Mouse (Mus musculus) stomach, embryonic 15.5 days (tissue): ENCODE data around the gene Fam204a. TPM values are rescaled to one million over a fixed set of nuclear protein-coding genes. Genes with fewer than 3 reads are reported as not detected.

Source experiments
- ATAC-seq: fragments of 200-750 bp; cut with Nextera tagmentation; 2 replicates; pipeline ENCODE4 v1.8.0; 2017; ENCODE audit warnings: low read depth, moderate number of reproducible peaks, moderate TSS enrichment; ENCODE audit not compliant: insufficient read depth, low FRiP score
- H3K27ac ChIP-seq: fragments of 300-500 bp; sonication (generic); 2 replicates; pipeline ENCODE4 v1.5.1; 2015; ENCODE audit warnings: mild to moderate bottlenecking, inconsistent platforms
- H3K27me3 ChIP-seq: fragments of 300-500 bp; sonication (generic); replicated peaks from 2 replicates; pipeline ENCODE4 v1.6.1; 2015; ENCODE audit warnings: inconsistent platforms
- H3K36me3 ChIP-seq: fragments of 300-500 bp; sonication (generic); 2 replicates; pipeline ENCODE4 v1.6.1; 2015; ENCODE audit warnings: inconsistent platforms
- H3K4me1 ChIP-seq: fragments of 300-500 bp; sonication (generic); 2 replicates; pipeline ENCODE4 v1.6.1; 2015; ENCODE audit warnings: inconsistent platforms
- H3K4me2 ChIP-seq: fragments of 300-500 bp; sonication (generic); 2 replicates; pipeline ENCODE4 v1.6.1; 2015; ENCODE audit warnings: mild to moderate bottlenecking, inconsistent platforms
- H3K4me3 ChIP-seq: fragments of 300-500 bp; sonication (generic); replicated peaks from 2 replicates; pipeline ENCODE4 v1.5.1; 2015; ENCODE audit warnings: inconsistent platforms
- H3K9ac ChIP-seq: fragments of 300-500 bp; sonication (generic); 2 replicates; pipeline ENCODE4 v1.6.1; 2015; ENCODE audit warnings: inconsistent platforms
- H3K9me3 ChIP-seq: fragments of 300-500 bp; sonication (generic); 2 replicates; pipeline ENCODE4 v1.6.1; 2016; ENCODE audit warnings: inconsistent platforms
- WGBS: fragments of 180-500 bp; shearing (Covaris S2); methylation state at CpG from one replicate; pipeline ENCODE4 v1.1.7; 2015; 5-methylcytosine and 5-hydroxymethylcytosine counted together
- polyA plus RNA-seq: library from polyadenylated mRNA; unstranded; fragments of >200 nt; fragmentation: Nextera tagmentation; extraction: Ambion mirVana; gene quantifications from 2 replicates; pipeline ENCODE4 v1.2.1, GENCODE M21; 2015

Gene Fam204a
- polyA plus RNA-seq, 1 experiment from 2014 or later, result 40.9 TPM

- Histone ChIP-seq H3K9me3 (no peaks in the 10 kb centered on the region), H3K27me3 (no peaks in the 10 kb centered on the region), H3K36me3 (no peaks in the 10 kb centered on the region), H3K4me2 (no peak overlapping the region), H3K4me3 (no peak overlapping the region), H3K9ac (no peak overlapping the region), H3K4me1 (no peaks in the 10 kb centered on the region), H3K27ac (no peak overlapping the region)
- ATAC-seq, result no peak
- 82% methylated on average over 5 of the region's 5 CpGs for WGBS
Observed at GRCm38 (mm10) chr19:60155266-60155665, 71.2 kb downstream of the Fam204a start.

GRCm38 (mm10) chr19:60153096-60153495 is 73.4 kb downstream of the Fam204a start:
- no peak overlapping the region for H3K4me3 ChIP-seq
- H3K9ac ChIP-seq, result no peak overlapping the region
- H3K4me1 ChIP-seq, result no peaks in the 10 kb centered on the region
- H3K9me3 ChIP-seq, result no peaks in the 10 kb centered on the region
- H3K27me3 ChIP-seq, result no peaks in the 10 kb centered on the region
- no peak overlapping the region for H3K27ac ChIP-seq
- ATAC-seq, result no peak
- WGBS, result 80% methylated on average over 1 of the region's 1 CpGs
- H3K4me2 ChIP-seq, result no peak overlapping the region
- no peaks in the 10 kb centered on the region for H3K36me3 ChIP-seq

DNA sequence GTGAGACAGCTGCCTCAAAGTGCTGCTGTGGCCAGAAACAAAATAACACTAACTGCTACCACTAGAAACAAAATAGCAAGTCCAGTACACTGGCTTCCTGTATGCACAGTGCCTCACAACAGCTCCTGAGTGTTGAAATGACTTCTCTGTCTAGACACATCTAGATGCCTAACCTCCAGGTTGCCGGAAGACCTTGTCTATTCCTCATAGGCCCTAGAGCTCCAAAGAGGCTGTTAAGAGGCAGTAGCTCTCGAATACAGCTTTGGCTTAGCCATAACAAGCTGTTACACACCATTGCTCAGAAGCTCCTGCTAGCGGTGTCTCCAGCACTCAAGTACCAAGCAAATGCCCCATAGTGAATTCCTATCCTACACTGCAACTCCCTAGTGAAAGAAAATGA is 76.4 kb downstream of the Fam204a start:
- 86% methylated on average over 3 of the region's 3 CpGs for WGBS
- H3K36me3 ChIP-seq, result no peaks in the 10 kb centered on the region
- H3K4me2 ChIP-seq, result no peak overlapping the region
- H3K9ac ChIP-seq, result no peak overlapping the region
- ATAC-seq, result no peak
- H3K4me3 ChIP-seq, result no peak overlapping the region
- H3K4me1 ChIP-seq, result no peaks in the 10 kb centered on the region
- no peak overlapping the region for H3K27ac ChIP-seq
- no peaks in the 10 kb centered on the region for H3K9me3 ChIP-seq
- H3K27me3 ChIP-seq, result 0 out of 2 replicates have a peak, but pooled peaks cover 8% of the 10 kb centered on the region

DNA sequence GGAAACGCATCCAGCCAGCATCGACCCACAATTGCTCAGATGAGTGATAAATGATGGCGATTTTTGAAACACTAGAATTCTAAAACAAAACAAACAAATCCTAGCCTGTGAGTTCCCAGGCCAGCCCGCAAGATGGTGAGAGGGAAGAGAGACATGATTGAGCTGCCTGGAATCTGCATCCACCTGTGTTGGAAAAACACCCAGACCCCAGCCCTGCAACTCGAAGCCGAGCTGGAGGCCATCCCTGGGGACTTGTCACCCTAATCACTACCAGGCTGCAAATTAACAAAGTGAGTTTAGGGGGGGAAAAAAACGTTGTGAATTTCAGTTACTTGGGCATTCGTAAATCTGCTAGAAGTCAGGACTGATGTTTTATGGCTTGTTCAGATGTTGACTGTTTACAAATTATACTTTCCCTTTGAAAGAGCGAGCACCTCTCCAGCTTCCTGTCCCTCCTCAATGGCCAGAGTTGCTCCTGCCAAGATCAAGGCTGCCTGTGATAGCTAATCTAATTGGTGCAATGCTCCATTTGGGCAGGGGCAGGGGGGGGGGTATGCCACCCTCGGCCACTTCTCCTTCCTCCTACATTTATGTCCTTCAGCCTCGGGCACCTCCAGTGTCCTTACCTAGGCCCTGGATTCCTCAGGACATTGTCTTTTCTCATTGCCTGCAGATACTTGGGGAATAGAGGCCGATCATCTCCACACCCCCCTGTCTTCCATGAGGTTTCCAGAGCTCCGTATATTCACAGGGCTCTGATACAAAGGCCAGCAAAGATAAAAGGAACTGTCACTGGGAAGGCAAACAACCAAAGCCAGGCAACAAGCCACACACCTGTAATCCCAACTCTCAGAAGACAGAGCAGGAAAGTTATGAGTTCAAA is 77.2 kb downstream of the Fam204a start:
- WGBS, result 26% methylated on average over 13 of the region's 13 CpGs
- Histone ChIP-seq H3K4me3 (no peak overlapping the region), H3K27ac (no peak overlapping the region), H3K27me3 (0 out of 2 replicates have a peak, but pooled peaks cover 13% of the 10 kb centered on the region), H3K4me1 (no peaks in the 10 kb centered on the region), H3K9ac (no peak overlapping the region), H3K4me2 (no peak overlapping the region), H3K9me3 (no peaks in the 10 kb centered on the region), H3K36me3 (no peaks in the 10 kb centered on the region)
- no peak for ATAC-seq

Other genes with a start within 250 kb of the Fam204a start
- not detected in 2 replicates for gene Prlhr, start 241.6 kb upstream of the Fam204a start, polyA plus RNA-seq